ENCODE assay signal across 25 mouse cellular contexts in the genomic region with DNA sequence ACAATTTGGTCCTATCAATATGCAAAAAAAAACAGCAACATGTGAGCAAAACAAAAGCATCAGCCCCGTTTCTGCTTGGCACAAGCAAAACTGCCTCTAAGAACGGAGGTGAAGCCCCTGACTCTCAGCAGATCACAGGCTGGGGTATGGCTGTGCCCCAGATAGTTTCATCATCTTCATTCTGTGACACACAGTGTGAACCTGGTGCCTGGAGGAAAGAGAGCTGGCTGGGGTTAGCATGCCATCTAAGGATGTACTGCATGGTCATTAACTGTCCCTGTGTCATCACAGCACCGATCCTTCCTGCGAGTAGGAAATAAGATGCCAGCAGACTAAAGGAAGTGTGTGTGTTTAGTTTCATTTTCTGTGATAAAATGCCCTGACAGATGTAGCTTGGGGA.
DNase-seq lines count a peak whose midpoint lies in the region; ATAC-seq and TF ChIP-seq lines count a peak whose summit lies in the region.
"Had no signal": no experiment of that assay in that cellular context is flagged by ENCODE, and none has a peak within 500 bp of the region (broad histone marks: within the 10 kb centered on the region; RNA-seq: fewer than 3 reads in every experiment).

No protein-coding gene starts in this region.

- peak overlapping the region; percentile 84 for H3K27ac ChIP-seq in midbrain, embryonic 13.5 days
- no peak overlapping the region for H3K27ac ChIP-seq in midbrain, embryonic 11.5 days (ENCODE audit: low read depth, low read length)
- peak overlapping the region; percentile 66 for H3K27ac ChIP-seq in forebrain, postnatal 0 days (ENCODE audit: low read depth, low read length)
- H3K27ac ChIP-seq in hindbrain, postnatal 0 days = peak overlapping the region; percentile 65
- no peak overlapping the region for H3K27ac ChIP-seq in left cerebral cortex, adult 2 months
- no peak overlapping the region for H3K27ac ChIP-seq in stomach, postnatal 0 days (replicated peaks)
- H3K27ac ChIP-seq: heart, embryonic 15.5 days; macrophage had no signal

- no peak for DNase-seq in midbrain, embryonic 11.5 days (ENCODE audit: low spot score, missing footprints)
- DNase-seq in forebrain, postnatal 0 days = no peak
- DNase-seq in hindbrain, postnatal 0 days (ENCODE audit: low spot score) = no peak
- no peak for DNase-seq in yolk sac, embryonic 10.5 days (ENCODE audit: low spot score)
- no peak for DNase-seq in left cerebral cortex, adult 2 months (ENCODE audit: extremely low spot score in 1 of 2, low spot score in 2 of 2)
- DNase-seq in stomach, postnatal 0 days (ENCODE audit: low spot score) = no peak
- DNase-seq: adrenal gland, adult 8-10 months; cerebellum, adult 18-20 months; cerebellum, postnatal 14 days; gastrocnemius, postnatal 36 days; heart, postnatal 36 days; kidney, adult 8-10 months; kidney, postnatal 14 days; layer of hippocampus, postnatal 36 days; liver, postnatal 0 days; retina, postnatal 1 day; right cerebral cortex, postnatal 25 days; spleen, adult 18-20 months had no signal

- no peak for TF ChIP-seq EP300 in stomach, postnatal 0 days (optimal IDR thresholded peaks at IDR 0.05)

- WGBS in midbrain, embryonic 13.5 days = 85% methylated on average over 4 of the region's 4 CpGs
- 91% methylated on average over 4 of the region's 4 CpGs for WGBS in midbrain, embryonic 11.5 days
- 46% methylated on average over 4 of the region's 4 CpGs for WGBS in forebrain, postnatal 0 days
- 48% methylated on average over 4 of the region's 4 CpGs for WGBS in hindbrain, postnatal 0 days
- 71% methylated on average over 4 of the region's 4 CpGs for whole genome bisulfite sequencing in stomach, postnatal 0 days

- H3K36me3 ChIP-seq in midbrain, embryonic 13.5 days = 0 out of 2 replicates have a peak, but pooled peaks cover 2% of the 10 kb centered on the region
- no peaks in the 10 kb centered on the region for H3K36me3 ChIP-seq in midbrain, embryonic 11.5 days (ENCODE audit: control insufficient read depth, insufficient read depth, low read length)
- H3K36me3 ChIP-seq in forebrain, postnatal 0 days (ENCODE audit: insufficient read depth) = peaks cover 12% of the 10 kb centered on the region; the same call in 1 of the 2 replicates
- no peaks in the 10 kb centered on the region for H3K36me3 ChIP-seq in hindbrain, postnatal 0 days (ENCODE audit: insufficient read depth, low read length)
- no peaks in the 10 kb centered on the region for H3K36me3 ChIP-seq in stomach, postnatal 0 days (ENCODE audit: control insufficient read depth, insufficient read depth, low read length)
- H3K36me3 ChIP-seq: heart, embryonic 15.5 days; limb, embryonic 12.5 days had no signal

- H3K4me2 ChIP-seq in midbrain, embryonic 13.5 days (replicated peaks) = peak overlapping the region; percentile 31
- no peak overlapping the region for H3K4me2 ChIP-seq in midbrain, embryonic 11.5 days
- H3K4me2 ChIP-seq in forebrain, postnatal 0 days (ENCODE audit: low read depth) = peak overlapping the region; percentile 24
- H3K4me2 ChIP-seq in hindbrain, postnatal 0 days (ENCODE audit: low read depth, low read length) = peak overlapping the region; percentile 25
- no peak overlapping the region for H3K4me2 ChIP-seq in stomach, postnatal 0 days (replicated peaks; ENCODE audit: low read depth)
- H3K4me2 ChIP-seq: heart, embryonic 15.5 days; limb, embryonic 12.5 days; liver, embryonic 11.5 days had no signal

- intact Hi-C loops in left cerebral cortex, adult 2 months (cut with DNase I) = no loop called here

- H3K27me3 ChIP-seq in midbrain, embryonic 13.5 days = no peaks in the 10 kb centered on the region
- no peaks in the 10 kb centered on the region for H3K27me3 ChIP-seq in midbrain, embryonic 11.5 days (ENCODE audit: control insufficient read depth, insufficient read depth, low read length)
- H3K27me3 ChIP-seq in forebrain, postnatal 0 days (ENCODE audit: insufficient read depth, low read length) = no peaks in the 10 kb centered on the region
- no peaks in the 10 kb centered on the region for H3K27me3 ChIP-seq in hindbrain, postnatal 0 days (ENCODE audit: insufficient read depth, low read length)
- no peaks in the 10 kb centered on the region for H3K27me3 ChIP-seq in stomach, postnatal 0 days (ENCODE audit: control insufficient read depth, insufficient read depth, low read length)
- H3K27me3 ChIP-seq: heart, embryonic 15.5 days; limb, embryonic 12.5 days had no signal

- no peak overlapping the region for H3K4me3 ChIP-seq in midbrain, embryonic 13.5 days (replicated peaks)
- H3K4me3 ChIP-seq in midbrain, embryonic 11.5 days (ENCODE audit: low read depth, low read length) = no peak overlapping the region
- H3K4me3 ChIP-seq in forebrain, postnatal 0 days (ENCODE audit: low read depth, low read length) = no peak overlapping the region
- H3K4me3 ChIP-seq in hindbrain, postnatal 0 days (ENCODE audit: low read length) = no peak overlapping the region
- no peak overlapping the region for H3K4me3 ChIP-seq in left cerebral cortex, adult 2 months
- H3K4me3 ChIP-seq in stomach, postnatal 0 days (ENCODE audit: low read depth, low read length) = no peak overlapping the region
- H3K4me3 ChIP-seq: heart, embryonic 15.5 days; limb, embryonic 12.5 days; myocyte had no signal

- peak; percentile 74 for ATAC-seq in midbrain, embryonic 13.5 days
- ATAC-seq in midbrain, embryonic 11.5 days (ENCODE audit: low FRiP score) = no peak
- peak; percentile 42; the same call in 1 of the 2 replicates for ATAC-seq in forebrain, postnatal 0 days
- ATAC-seq in hindbrain, postnatal 0 days = peak; percentile 36; the same call in 1 of the 2 replicates
- no peak for ATAC-seq in stomach, postnatal 0 days (ENCODE audit: low FRiP score, low TSS enrichment)
- ATAC-seq: liver, postnatal 0 days; lung, postnatal 0 days had no signal

- no peaks in the 10 kb centered on the region for H3K9me3 ChIP-seq in midbrain, embryonic 13.5 days
- no peaks in the 10 kb centered on the region for H3K9me3 ChIP-seq in midbrain, embryonic 11.5 days (ENCODE audit: control insufficient read depth, low read length)
- no peaks in the 10 kb centered on the region for H3K9me3 ChIP-seq in forebrain, postnatal 0 days (ENCODE audit: low read length)
- H3K9me3 ChIP-seq in hindbrain, postnatal 0 days (ENCODE audit: low read length) = no peaks in the 10 kb centered on the region
- no peaks in the 10 kb centered on the region for H3K9me3 ChIP-seq in stomach, postnatal 0 days (ENCODE audit: control insufficient read depth, low read length)
- H3K9me3 ChIP-seq: heart, embryonic 15.5 days had no signal

- TF ChIP-seq CTCF in forebrain, postnatal 0 days (IDR thresholded peaks at IDR 0.05; ENCODE audit: low read depth) = no peak
- TF ChIP-seq CTCF in hindbrain, postnatal 0 days (IDR thresholded peaks at IDR 0.05; ENCODE audit: low read depth) = no peak
- TF ChIP-seq CTCF in left cerebral cortex, adult 2 months (IDR thresholded peaks at IDR 0.05) = no peak
- TF ChIP-seq CTCF in stomach, postnatal 0 days (IDR thresholded peaks at IDR 0.05; ENCODE audit: low read depth) = no peak

- 0 out of 2 replicates have a peak overlapping the region, but pooled peaks have one; percentile 19 for H3K9ac ChIP-seq in midbrain, embryonic 13.5 days (replicated peaks)
- H3K9ac ChIP-seq in midbrain, embryonic 11.5 days (ENCODE audit: low read length) = no peak overlapping the region
- H3K9ac ChIP-seq in forebrain, postnatal 0 days = peak overlapping the region; percentile 6; the same call in 1 of the 2 replicates
- no peak overlapping the region for H3K9ac ChIP-seq in hindbrain, postnatal 0 days (replicated peaks; ENCODE audit: low read length)
- no peak overlapping the region for H3K9ac ChIP-seq in stomach, postnatal 0 days (ENCODE audit: low read length)
- H3K9ac ChIP-seq: heart, embryonic 15.5 days; limb, embryonic 12.5 days; liver, postnatal 0 days had no signal

- peaks cover 22% of the 10 kb centered on the region for H3K4me1 ChIP-seq in midbrain, embryonic 13.5 days (replicated peaks)
- no peaks in the 10 kb centered on the region for H3K4me1 ChIP-seq in midbrain, embryonic 11.5 days (ENCODE audit: control insufficient read depth, insufficient read depth, low read length)
- no peaks in the 10 kb centered on the region; the same call in 1 of the 2 replicates for H3K4me1 ChIP-seq in forebrain, postnatal 0 days (ENCODE audit: insufficient read depth)
- H3K4me1 ChIP-seq in hindbrain, postnatal 0 days (ENCODE audit: insufficient read depth, low read length) = peaks cover 6% of the 10 kb centered on the region
- no peaks in the 10 kb centered on the region for H3K4me1 ChIP-seq in stomach, postnatal 0 days (replicated peaks; ENCODE audit: control insufficient read depth, insufficient read depth)

Comparison
In these comparisons a context has a peak if more than half of its experiments do, and no peak if none do; other contexts are left out.
1. ATAC-seq: peak in midbrain, embryonic 13.5 days (single experiment), forebrain, postnatal 0 days (single experiment) and hindbrain, postnatal 0 days (single experiment); none in midbrain, embryonic 11.5 days (single experiment) and stomach, postnatal 0 days (single experiment).
2. H3K27ac ChIP-seq: peak in midbrain, embryonic 13.5 days (single experiment), forebrain, postnatal 0 days (single experiment) and hindbrain, postnatal 0 days (single experiment); none in midbrain, embryonic 11.5 days (single experiment), left cerebral cortex, adult 2 months (single experiment) and stomach, postnatal 0 days (single experiment).
3. H3K4me2 ChIP-seq: peak in midbrain, embryonic 13.5 days (single experiment), forebrain, postnatal 0 days (single experiment) and hindbrain, postnatal 0 days (single experiment); none in midbrain, embryonic 11.5 days (single experiment) and stomach, postnatal 0 days (single experiment).
4. H3K9ac ChIP-seq: peak in midbrain, embryonic 13.5 days (single experiment) and forebrain, postnatal 0 days (single experiment); none in midbrain, embryonic 11.5 days (single experiment), hindbrain, postnatal 0 days (single experiment) and stomach, postnatal 0 days (single experiment).